Mouse (Mus musculus): ENCODE measurements around the gene BC016579. TPM values are rescaled to one million over a fixed set of nuclear protein-coding genes. Genes with fewer than 3 reads are reported as not detected.

Gene BC016579
- total and polyA plus RNA-seq, 3 experiments = 0.16 TPM; not detected in 2

GRCm38 (mm10) chr16:45668178-45668577 lies 14.3 kb upstream of the BC016579 start:
- Histone ChIP-seq H3K4me1 (ENCODE audit: insufficient read depth, low read depth, low read length) (no peaks in the 10 kb centered on the region), H3K36me3 (replicated peaks) (no peaks in the 10 kb centered on the region), H3K27me3 (ENCODE audit: insufficient read depth, low read length) (no peaks in the 10 kb centered on the region), H3K9me3 (replicated peaks) (no peaks in the 10 kb centered on the region), H3K4me3 (ENCODE audit: low read depth, low read length) (no peak overlapping the region)
- DNase-seq (ENCODE audit: low spot score) = no peak
- peak; percentile 19; the same call in 1 of the 2 replicates for ATAC-seq (ENCODE audit: extremely low read depth, insufficient number of reproducible peaks, low FRiP score, poor library complexity, severe bottlenecking)
- TF ChIP-seq TAL1 (conservative IDR thresholded peaks at IDR 0.05; ENCODE audit: low read depth, low read length) = no peak
- no peak for TF ChIP-seq GATA2 (IDR thresholded peaks at IDR 0.05; ENCODE audit: borderline replicate concordance, low read depth, low read length)
- no peak for TF ChIP-seq POLR2AphosphoS5 (IDR thresholded peaks at IDR 0.05; ENCODE audit: insufficient replicate concordance, low read depth, low read length)
- TF ChIP-seq CTCF (IDR thresholded peaks at IDR 0.05; ENCODE audit: low read depth, low read length) = no peak
- no peak for TF ChIP-seq GATA1 (IDR thresholded peaks at IDR 0.05; ENCODE audit: borderline replicate concordance, low read length)

GRCm38 (mm10) chr16:45666136-45666535 lies 12.3 kb upstream of the BC016579 start:
- Histone ChIP-seq H3K27me3 (ENCODE audit: insufficient read depth, low read length) (no peaks in the 10 kb centered on the region), H3K36me3 (replicated peaks) (no peaks in the 10 kb centered on the region), H3K9me3 (replicated peaks) (no peaks in the 10 kb centered on the region), H3K4me1 (ENCODE audit: insufficient read depth, low read depth, low read length) (no peaks in the 10 kb centered on the region), H3K4me3 (ENCODE audit: low read depth, low read length) (no peak overlapping the region)
- DNase-seq (ENCODE audit: low spot score) = no peak
- TF ChIP-seq GATA2 (IDR thresholded peaks at IDR 0.05; ENCODE audit: borderline replicate concordance, low read depth, low read length) (no peak), CTCF (IDR thresholded peaks at IDR 0.05; ENCODE audit: low read depth, low read length) (no peak), POLR2AphosphoS5 (IDR thresholded peaks at IDR 0.05; ENCODE audit: insufficient replicate concordance, low read depth, low read length) (no peak), TAL1 (conservative IDR thresholded peaks at IDR 0.05; ENCODE audit: low read depth, low read length) (no peak), GATA1 (IDR thresholded peaks at IDR 0.05; ENCODE audit: borderline replicate concordance, low read length) (no peak)
- ATAC-seq (ENCODE audit: extremely low read depth, insufficient number of reproducible peaks, low FRiP score, poor library complexity, severe bottlenecking) = peak; percentile 90

- no peak for TF ChIP-seq CTCF (IDR thresholded peaks at IDR 0.05; ENCODE audit: low read depth, low read length)
- ATAC-seq (ENCODE audit: extremely low read depth, insufficient number of reproducible peaks, low FRiP score, poor library complexity, severe bottlenecking) = no peak
- no peaks in the 10 kb centered on the region for H3K4me1 ChIP-seq (ENCODE audit: insufficient read depth, low read depth, low read length)
These were observed 8.5 kb upstream of the BC016579 start for GRCm38 (mm10) chr16:45662381-45662780.

DNA sequence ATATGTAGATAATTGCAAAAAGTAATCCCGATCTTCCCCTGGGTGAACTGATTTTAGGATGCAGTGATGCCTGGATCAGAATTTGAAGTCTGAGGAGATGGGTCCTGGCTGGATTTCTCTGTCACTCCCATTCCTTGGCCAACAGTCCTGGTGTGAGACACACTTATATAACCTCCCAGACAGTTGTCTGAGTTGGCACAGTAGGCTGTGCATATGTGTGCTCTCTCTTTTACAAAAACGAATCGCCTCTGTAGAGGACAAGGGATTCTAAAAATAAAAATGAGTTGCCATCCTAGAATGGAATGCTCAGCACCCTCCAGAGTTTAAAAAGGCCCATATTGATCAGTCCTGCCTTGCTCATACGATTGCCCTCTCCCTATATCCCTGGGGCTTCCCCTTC lies 5.7 kb upstream of the BC016579 start:
- DNase-seq (ENCODE audit: low spot score) (no peak), ATAC-seq (ENCODE audit: extremely low read depth, insufficient number of reproducible peaks, low FRiP score, poor library complexity, severe bottlenecking) (no peak)
- H3K4me1 ChIP-seq (ENCODE audit: insufficient read depth, low read depth, low read length) = no peaks in the 10 kb centered on the region
- TF ChIP-seq CTCF (IDR thresholded peaks at IDR 0.05; ENCODE audit: low read depth, low read length) (no peak), GATA2 (IDR thresholded peaks at IDR 0.05; ENCODE audit: borderline replicate concordance, low read depth, low read length) (no peak), GATA1 (IDR thresholded peaks at IDR 0.05; ENCODE audit: borderline replicate concordance, low read length) (no peak), POLR2AphosphoS5 (IDR thresholded peaks at IDR 0.05; ENCODE audit: insufficient replicate concordance, low read depth, low read length) (no peak), TAL1 (conservative IDR thresholded peaks at IDR 0.05; ENCODE audit: low read depth, low read length) (no peak)
- H3K9me3 ChIP-seq (replicated peaks) = no peaks in the 10 kb centered on the region
- H3K36me3 ChIP-seq (replicated peaks) = no peaks in the 10 kb centered on the region
- H3K27me3 ChIP-seq (ENCODE audit: insufficient read depth, low read length) = no peaks in the 10 kb centered on the region
- H3K4me3 ChIP-seq (ENCODE audit: low read depth, low read length) = no peak overlapping the region

More at GRCm38 (mm10) chr16:45662381-45662780, 8.5 kb upstream of the BC016579 start:
- DNase-seq (ENCODE audit: low spot score) = no peak
- no peaks in the 10 kb centered on the region for H3K36me3 ChIP-seq (replicated peaks)
- no peak overlapping the region for H3K4me3 ChIP-seq (ENCODE audit: low read depth, low read length)
- no peaks in the 10 kb centered on the region for H3K9me3 ChIP-seq (replicated peaks)
- H3K27me3 ChIP-seq (ENCODE audit: insufficient read depth, low read length) = no peaks in the 10 kb centered on the region

DNA sequence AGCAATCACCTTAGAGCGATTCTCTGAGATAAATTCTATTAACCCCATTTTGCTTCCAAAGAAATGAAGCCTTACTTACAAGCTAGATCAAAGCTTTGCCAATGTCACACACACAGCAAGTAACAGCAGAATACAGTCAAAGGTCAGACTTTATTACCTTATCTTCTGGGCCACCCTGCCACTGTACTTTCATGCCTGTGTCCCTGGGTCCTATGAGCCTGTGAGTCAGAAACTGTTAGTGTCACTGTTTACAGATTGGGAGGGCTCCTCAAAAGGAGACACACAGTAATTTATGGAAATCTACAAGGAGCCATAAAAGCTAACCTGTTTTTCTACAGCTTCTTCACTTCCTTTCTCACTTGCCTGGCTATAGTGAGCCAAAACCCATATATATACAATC lies 4.4 kb upstream of the BC016579 start:
- Histone ChIP-seq H3K36me3 (replicated peaks) (no peaks in the 10 kb centered on the region), H3K9me3 (replicated peaks) (no peaks in the 10 kb centered on the region), H3K4me3 (ENCODE audit: low read depth, low read length) (no peak overlapping the region), H3K27me3 (ENCODE audit: insufficient read depth, low read length) (peaks cover 7% of the 10 kb centered on the region; the same call in 1 of the 2 replicates), H3K4me1 (ENCODE audit: insufficient read depth, low read depth, low read length) (no peaks in the 10 kb centered on the region)
- DNase-seq (ENCODE audit: low spot score) = no peak
- TF ChIP-seq TAL1 (conservative IDR thresholded peaks at IDR 0.05; ENCODE audit: low read depth, low read length) (no peak), GATA1 (IDR thresholded peaks at IDR 0.05; ENCODE audit: borderline replicate concordance, low read length) (no peak), GATA2 (IDR thresholded peaks at IDR 0.05; ENCODE audit: borderline replicate concordance, low read depth, low read length) (no peak), POLR2AphosphoS5 (IDR thresholded peaks at IDR 0.05; ENCODE audit: insufficient replicate concordance, low read depth, low read length) (no peak), CTCF (IDR thresholded peaks at IDR 0.05; ENCODE audit: low read depth, low read length) (no peak)
- no peak for ATAC-seq (ENCODE audit: extremely low read depth, insufficient number of reproducible peaks, low FRiP score, poor library complexity, severe bottlenecking)

- peak; percentile 15; the same call in 1 of the 2 replicates for ATAC-seq (ENCODE audit: extremely low read depth, insufficient number of reproducible peaks, low FRiP score, poor library complexity, severe bottlenecking)
- TF ChIP-seq GATA2 (IDR thresholded peaks at IDR 0.05; ENCODE audit: borderline replicate concordance, low read depth, low read length) (no peak), CTCF (IDR thresholded peaks at IDR 0.05; ENCODE audit: low read depth, low read length) (no peak), POLR2AphosphoS5 (IDR thresholded peaks at IDR 0.05; ENCODE audit: insufficient replicate concordance, low read depth, low read length) (no peak), GATA1 (IDR thresholded peaks at IDR 0.05; ENCODE audit: borderline replicate concordance, low read length) (no peak), TAL1 (conservative IDR thresholded peaks at IDR 0.05; ENCODE audit: low read depth, low read length) (no peak)
- Histone ChIP-seq H3K4me3 (ENCODE audit: low read depth, low read length) (no peak overlapping the region), H3K4me1 (ENCODE audit: insufficient read depth, low read depth, low read length) (no peaks in the 10 kb centered on the region), H3K9me3 (replicated peaks) (no peaks in the 10 kb centered on the region), H3K36me3 (replicated peaks) (no peaks in the 10 kb centered on the region), H3K27me3 (ENCODE audit: insufficient read depth, low read length) (peaks cover 7% of the 10 kb centered on the region; the same call in 1 of the 2 replicates)
- no peak for DNase-seq (ENCODE audit: low spot score)
These were observed 3.8 kb upstream of the BC016579 start for GRCm38 (mm10) chr16:45657574-45658159.

Data from G1E (cell line).